Mouse (Mus musculus) liver, postnatal 0 days (tissue): Measurements from ENCODE around the gene Bbs9. TPM values are rescaled to one million over a fixed set of nuclear protein-coding genes. Genes with fewer than 3 reads are reported as not detected.
"Not testable (repeated sequence)": the region's sequence is repeated elsewhere in the genome, so short reads cannot be mapped to it uniquely, and the experiment has no call there.

Source experiments
- ATAC-seq: fragments of 200-750 bp; cut with Nextera tagmentation; 2 replicates; pipeline ENCODE4 v1.8.0; 2017; ENCODE audit warnings: mild to moderate bottlenecking, moderate library complexity
- DNase-seq: peaks from one replicate; pipeline ENCODE4 v3.0.0-alpha.2; 2016
- H3K27ac ChIP-seq: fragments of 300-500 bp; sonication (generic); 2 replicates; pipeline ENCODE4 v1.5.1; 2014; ENCODE audit warnings: antibody characterized with exemption, moderate library complexity, mild to moderate bottlenecking, low read depth
- H3K27me3 ChIP-seq: fragments of 300-500 bp; sonication (generic); 2 replicates; pipeline ENCODE4 v1.6.1; 2014; ENCODE audit warnings: low read length, control low read depth, mixed read lengths; ENCODE audit not compliant: insufficient read depth
- H3K36me3 ChIP-seq: fragments of 300-500 bp; sonication (generic); replicated peaks from 2 replicates; pipeline ENCODE4 v1.6.1; 2014; ENCODE audit warnings: mild to moderate bottlenecking, control low read depth, low read length, moderate library complexity, mixed read lengths; ENCODE audit not compliant: insufficient read depth
- H3K4me1 ChIP-seq: fragments of 300-500 bp; sonication (generic); 2 replicates; pipeline ENCODE4 v1.6.1; 2014; ENCODE audit warnings: antibody characterized with exemption, mild to moderate bottlenecking, control low read depth; ENCODE audit not compliant: insufficient read depth
- H3K4me2 ChIP-seq: fragments of 300-500 bp; sonication (generic); 2 replicates; pipeline ENCODE4 v1.6.1; 2014; ENCODE audit warnings: low read depth, mild to moderate bottlenecking, low read length, moderate library complexity, mixed read lengths
- H3K4me3 ChIP-seq: fragments of 300-500 bp; sonication (generic); 2 replicates; pipeline ENCODE4 v1.5.1; 2014; ENCODE audit warnings: low read depth, low read length
- H3K9ac ChIP-seq: fragments of 300-500 bp; sonication (generic); replicated peaks from 2 replicates; pipeline ENCODE4 v1.6.1; 2014; ENCODE audit warnings: mild to moderate bottlenecking, moderate library complexity
- H3K9me3 ChIP-seq: fragments of 300-500 bp; sonication (generic); 2 replicates; pipeline ENCODE4 v1.6.1; 2016; ENCODE audit warnings: mild to moderate bottlenecking, control low read depth, low read length, mixed read lengths
- CTCF ChIP-seq: sonication (generic); IDR thresholded peaks from 2 replicates; pipeline ENCODE4 v1.5.1; 2016; ENCODE audit warnings: antibody characterized with exemption, low read depth
- EP300 ChIP-seq: IDR thresholded peaks from 2 replicates; pipeline ENCODE4 v1.6.1; 2016; ENCODE audit warnings: antibody characterized with exemption, low read depth, mild to moderate bottlenecking
- WGBS: fragments of 180-500 bp; shearing (Covaris S2); extraction: QIAGEN DNeasy Blood & Tissue Kit; methylation state at CpG from one replicate; pipeline ENCODE4 v1.1.7; 2014; ENCODE audit not compliant: insufficient replicate concordance; 5-methylcytosine and 5-hydroxymethylcytosine counted together
- polyA plus RNA-seq: library from polyadenylated mRNA; unstranded; fragments of >200 nt; fragmentation: Nextera tagmentation; extraction: Ambion mirVana; gene quantifications from 2 replicates; pipeline ENCODE4 v1.2.1, GENCODE M21; 2015

The Bbs9 gene
- polyA plus RNA-seq, 1 experiment from 2014 or later = 1.8 TPM

DNA sequence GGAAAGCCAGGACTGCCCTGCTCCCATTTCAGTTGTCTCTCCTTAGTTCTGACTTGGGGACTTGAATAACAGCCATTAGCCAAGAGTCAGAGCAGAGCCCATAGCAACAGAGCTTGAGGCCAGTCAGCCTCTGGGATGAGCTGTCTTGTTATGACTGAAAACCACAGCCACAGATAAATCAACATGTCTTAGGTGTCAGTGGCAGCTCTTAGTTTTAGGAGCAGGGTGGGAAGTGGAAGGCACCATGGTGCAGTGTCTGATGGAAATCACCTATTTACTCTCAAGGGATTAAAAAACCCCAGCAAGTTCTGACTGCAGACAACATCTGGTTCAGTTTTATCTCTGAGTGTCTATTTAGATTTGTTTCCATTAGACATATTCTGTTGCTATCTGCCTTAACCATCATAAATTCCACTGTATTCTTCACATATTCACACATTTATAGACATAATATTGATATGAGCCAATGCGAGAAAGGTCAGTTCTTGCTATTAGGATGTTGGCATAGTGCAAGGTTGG, 359.5 kb downstream of the Bbs9 start:
- DNase-seq (no peak), ATAC-seq (no peak)
- WGBS = 93% methylated on average over 1 of the region's 1 CpGs

DNA sequence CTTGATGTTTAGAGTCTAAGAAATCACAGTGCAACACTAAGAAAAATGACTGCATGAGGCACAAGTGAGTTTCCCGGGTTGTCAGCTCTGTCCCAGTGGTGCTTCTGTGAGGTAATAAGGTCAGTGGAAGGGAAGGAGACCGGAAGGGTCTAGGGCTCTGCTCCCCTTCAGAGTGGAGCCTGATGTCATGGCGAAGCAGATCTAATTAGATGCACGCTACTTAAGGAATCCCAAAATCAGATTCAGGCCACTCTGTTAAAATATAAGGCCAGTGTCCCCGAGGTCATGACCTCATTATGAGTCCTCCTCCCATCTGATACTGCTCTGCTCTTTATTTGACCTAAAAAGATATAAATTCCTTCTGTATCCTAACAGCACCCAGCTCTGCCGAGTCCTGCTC, 361.5 kb downstream of the Bbs9 start:
- WGBS = 72% methylated on average over 6 of the region's 6 CpGs
- H3K36me3 ChIP-seq = no peaks in the 10 kb centered on the region
- H3K4me3 ChIP-seq = no peak overlapping the region
- no peaks in the 10 kb centered on the region for H3K4me1 ChIP-seq
- no peaks in the 10 kb centered on the region for H3K9me3 ChIP-seq
- no peaks in the 10 kb centered on the region for H3K27me3 ChIP-seq
- no peak overlapping the region for H3K4me2 ChIP-seq
- TF ChIP-seq EP300 (no peak), CTCF (no peak)
- DNase-seq (no peak), ATAC-seq (no peak)
- no peak overlapping the region for H3K27ac ChIP-seq
- H3K9ac ChIP-seq = no peak overlapping the region

More for the DNA sequence above, 359.5 kb downstream of the Bbs9 start:
- Histone ChIP-seq H3K4me3 (no peak overlapping the region), H3K4me1 (no peaks in the 10 kb centered on the region), H3K9ac (no peak overlapping the region), H3K27ac (no peak overlapping the region), H3K36me3 (no peaks in the 10 kb centered on the region), H3K27me3 (no peaks in the 10 kb centered on the region), H3K4me2 (no peak overlapping the region), H3K9me3 (no peaks in the 10 kb centered on the region)
- TF ChIP-seq EP300 = no peak
- no peak for TF ChIP-seq CTCF

DNA sequence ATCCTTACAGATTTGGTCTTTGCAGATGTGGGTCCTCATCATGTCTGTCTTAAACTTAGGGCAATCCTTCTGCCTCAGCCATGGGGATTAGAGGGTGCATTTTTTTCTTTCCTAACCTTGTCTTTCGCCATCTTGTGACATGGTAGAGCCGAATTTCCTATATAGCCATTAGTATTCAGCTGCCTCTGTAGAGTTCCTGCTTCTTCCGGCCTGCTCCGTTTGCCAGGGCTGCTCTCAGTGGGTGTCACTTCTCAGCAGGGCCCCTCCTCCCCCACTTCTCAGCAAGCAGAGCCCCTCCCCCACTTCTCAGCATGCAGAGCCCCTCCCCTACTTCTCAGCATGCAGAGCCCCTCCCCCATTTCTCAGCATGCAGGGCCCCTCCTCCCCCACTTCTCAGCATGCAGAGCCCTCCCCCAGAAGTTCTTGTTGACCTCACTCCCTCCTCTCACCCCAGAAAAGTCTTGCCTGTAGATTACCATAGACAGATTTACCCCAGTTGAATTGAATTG, 362.2 kb downstream of the Bbs9 start:
- H3K4me1 ChIP-seq = no peaks in the 10 kb centered on the region
- 41% methylated on average over 4 of the region's 4 CpGs for WGBS
- ATAC-seq (no peak), DNase-seq (no peak)
- no peak overlapping the region for H3K9ac ChIP-seq
- no peak overlapping the region for H3K4me3 ChIP-seq
- H3K4me2 ChIP-seq = no peak overlapping the region
- no peak overlapping the region for H3K27ac ChIP-seq
- no peak for TF ChIP-seq EP300
- TF ChIP-seq CTCF = no peak
- no peaks in the 10 kb centered on the region for H3K27me3 ChIP-seq
- no peaks in the 10 kb centered on the region for H3K36me3 ChIP-seq
- H3K9me3 ChIP-seq = no peaks in the 10 kb centered on the region

DNA sequence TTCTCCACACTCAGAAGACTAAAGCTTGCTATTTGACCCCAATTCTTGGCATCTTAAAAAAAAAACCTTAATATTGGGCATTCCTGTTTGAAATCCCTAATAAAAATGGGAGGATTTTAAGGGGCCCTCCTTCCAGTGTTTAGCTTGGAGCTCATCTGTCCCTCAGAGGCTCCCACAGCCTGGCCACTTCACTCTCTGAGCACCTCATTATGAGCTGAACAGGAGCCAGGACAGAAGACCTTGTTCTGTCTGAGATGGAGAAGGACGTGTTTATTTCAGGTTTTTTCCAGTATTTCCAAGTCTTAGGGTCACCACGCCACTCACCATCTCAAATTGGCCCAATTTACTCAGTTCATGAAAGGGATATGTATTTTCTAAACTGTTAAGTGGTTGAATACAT, 370.5 kb downstream of the Bbs9 start:
- TF ChIP-seq CTCF = no peak
- no peak for TF ChIP-seq EP300
- no peaks in the 10 kb centered on the region for H3K36me3 ChIP-seq
- 80% methylated on average over 2 of the region's 2 CpGs for WGBS
- DNase-seq (no peak), ATAC-seq (no peak)
- no peak overlapping the region for H3K9ac ChIP-seq
- H3K4me2 ChIP-seq = no peak overlapping the region
- H3K4me1 ChIP-seq = no peaks in the 10 kb centered on the region
- H3K9me3 ChIP-seq = no peaks in the 10 kb centered on the region
- no peak overlapping the region for H3K4me3 ChIP-seq
- no peaks in the 10 kb centered on the region for H3K27me3 ChIP-seq
- H3K27ac ChIP-seq = no peak overlapping the region

DNA sequence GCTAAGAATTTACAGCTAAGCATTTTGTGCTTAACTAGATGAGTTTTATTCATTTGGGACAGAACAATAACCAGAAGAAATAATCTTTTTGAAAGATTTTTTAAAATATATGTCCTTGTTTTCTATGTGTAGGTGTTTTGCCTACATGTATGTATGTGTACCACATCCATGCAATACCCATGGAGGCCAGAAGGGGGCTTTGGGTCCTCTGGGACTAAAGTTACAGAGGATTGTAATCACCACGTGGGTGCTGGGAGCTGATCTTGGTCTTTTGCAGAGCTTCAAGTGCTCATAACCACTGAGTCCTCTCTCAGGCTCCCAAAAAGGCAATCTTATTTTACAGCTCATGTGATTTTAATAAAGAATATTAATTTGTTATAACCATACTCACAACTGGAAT, 371.3 kb downstream of the Bbs9 start:
- DNase-seq (no peak), ATAC-seq (no peak)
- H3K36me3 ChIP-seq = no peaks in the 10 kb centered on the region
- TF ChIP-seq EP300 (no peak), CTCF (peak; percentile 39)
- H3K4me1 ChIP-seq = no peaks in the 10 kb centered on the region
- no peak overlapping the region for H3K9ac ChIP-seq
- H3K27me3 ChIP-seq = no peaks in the 10 kb centered on the region
- no peak overlapping the region for H3K4me3 ChIP-seq
- 78% methylated on average over 1 of the region's 1 CpGs for WGBS
- H3K9me3 ChIP-seq = no peaks in the 10 kb centered on the region
- no peak overlapping the region for H3K4me2 ChIP-seq
- H3K27ac ChIP-seq = no peak overlapping the region

DNA sequence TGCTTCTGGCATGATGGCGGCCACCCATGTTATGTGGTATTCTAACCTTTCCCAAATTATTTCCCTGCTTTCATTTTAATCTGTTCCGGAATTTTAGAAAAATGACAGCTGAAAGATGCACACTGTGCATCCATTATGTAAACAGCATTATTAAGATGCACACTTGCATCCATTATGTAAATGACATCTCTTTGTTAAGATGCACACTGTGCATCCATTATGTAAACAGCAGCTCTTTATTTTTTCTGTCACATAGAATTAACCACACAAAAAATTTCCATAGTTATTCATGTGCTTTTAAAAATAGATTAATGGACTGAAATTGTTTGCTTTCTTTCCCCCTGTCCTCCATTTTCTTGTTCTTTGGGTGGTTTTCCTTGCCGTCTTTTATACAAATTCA, 373.3 kb downstream of the Bbs9 start:
- WGBS = 76% methylated on average over 3 of the region's 3 CpGs

DNA sequence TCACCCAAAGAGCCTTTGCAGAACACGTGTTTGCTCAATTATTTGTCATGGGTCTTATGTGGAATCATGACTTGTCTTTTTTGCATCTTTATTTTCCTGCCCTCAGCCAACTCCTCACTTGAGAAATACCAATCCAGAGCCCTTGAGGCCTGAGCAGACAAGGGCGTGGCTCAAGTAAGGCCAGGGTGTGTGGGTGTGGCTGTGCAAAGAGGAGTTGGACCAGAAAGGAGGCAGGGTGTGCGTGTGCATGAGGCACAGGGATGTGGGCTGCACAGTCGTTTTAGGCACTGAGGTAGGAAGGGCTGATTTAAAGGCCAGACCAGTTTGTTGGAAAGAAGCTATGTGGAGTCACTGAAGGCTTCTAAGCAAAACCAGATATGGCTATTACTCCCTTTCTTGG, 373.7 kb downstream of the Bbs9 start:
- Histone ChIP-seq H3K36me3 (no peaks in the 10 kb centered on the region), H3K9me3 (no peaks in the 10 kb centered on the region), H3K9ac (no peak overlapping the region), H3K4me1 (no peaks in the 10 kb centered on the region), H3K4me3 (no peak overlapping the region), H3K27ac (no peak overlapping the region), H3K4me2 (no peak overlapping the region), H3K27me3 (no peaks in the 10 kb centered on the region)
- TF ChIP-seq CTCF (no peak), EP300 (no peak)
- ATAC-seq = no peak
- WGBS = 60% methylated on average over 4 of the region's 4 CpGs
- DNase-seq = no peak

More for the DNA sequence above, 373.3 kb downstream of the Bbs9 start:
- Histone ChIP-seq H3K36me3 (no peaks in the 10 kb centered on the region), H3K4me1 (no peaks in the 10 kb centered on the region), H3K27me3 (no peaks in the 10 kb centered on the region), H3K9ac (no peak overlapping the region), H3K4me2 (no peak overlapping the region), H3K27ac (no peak overlapping the region), H3K4me3 (no peak overlapping the region), H3K9me3 (no peaks in the 10 kb centered on the region)
- no peak for DNase-seq
- TF ChIP-seq CTCF = no peak
- no peak for TF ChIP-seq EP300
- ATAC-seq = no peak

DNA sequence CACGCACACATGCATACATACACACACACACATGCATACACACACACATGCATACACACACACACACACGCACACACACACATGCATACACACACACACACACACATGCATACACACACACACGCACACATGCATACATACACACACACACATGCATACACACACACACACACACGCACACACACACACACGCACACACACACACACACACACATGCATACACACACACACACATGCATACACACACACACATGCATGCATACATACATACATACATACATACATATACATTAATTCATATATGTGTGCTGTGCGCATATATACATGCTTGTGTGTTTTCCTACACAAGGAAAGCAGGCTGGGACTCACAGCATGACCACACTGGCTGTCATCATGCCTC, 393.6 kb downstream of the Bbs9 start:
- 70% methylated on average over 4 of the region's 6 CpGs for WGBS
- not testable (repeated sequence) for DNase-seq, H3K4me2 ChIP-seq, H3K9me3 ChIP-seq, H3K27ac ChIP-seq, H3K27me3 ChIP-seq, ATAC-seq, H3K4me1 ChIP-seq, H3K36me3 ChIP-seq, H3K9ac ChIP-seq, H3K4me3 ChIP-seq
